Mouse (Mus musculus): ENCODE data around the gene Gramd1b.

The Gramd1b gene

DNA sequence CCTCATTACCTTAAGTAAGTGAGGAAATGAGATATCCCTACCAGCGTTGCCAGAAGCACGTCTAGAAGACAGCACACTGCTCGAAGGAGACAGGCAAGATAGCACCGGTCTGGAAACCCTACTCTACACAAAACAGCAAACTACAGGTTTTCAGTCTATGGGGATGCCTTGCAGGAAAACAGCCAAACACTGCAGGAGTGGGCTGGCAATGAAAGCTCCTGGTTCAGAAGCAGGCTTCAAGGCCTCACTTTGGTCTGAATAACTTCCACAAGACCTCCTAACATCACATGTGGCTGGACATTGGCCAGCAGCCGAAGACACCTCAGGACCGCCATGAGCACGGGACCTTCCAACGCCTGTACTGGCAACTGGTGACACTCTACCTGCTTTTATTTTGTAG lies 175.8 kb downstream of the Gramd1b start:
- no peak for DNase-seq

DNA sequence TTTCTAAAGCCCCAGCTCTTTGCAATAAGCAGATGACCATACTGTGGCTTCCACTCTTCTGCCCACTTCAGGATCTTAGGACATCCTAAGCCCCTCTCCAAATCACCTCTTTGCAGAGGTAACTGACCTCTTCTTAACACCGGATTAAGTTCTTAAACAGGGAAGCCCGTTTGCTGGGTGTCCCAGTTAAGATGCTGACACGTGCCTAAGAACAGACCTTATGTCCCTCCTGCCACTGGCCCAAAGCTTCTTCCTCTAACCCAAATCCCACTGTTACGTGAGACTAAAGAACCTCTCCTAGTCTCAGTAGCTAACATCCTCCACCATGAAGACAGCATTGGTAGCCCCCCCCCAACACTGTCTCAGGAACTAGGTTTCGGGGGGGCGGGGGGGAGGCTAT lies 177.6 kb downstream of the Gramd1b start:
- no peak for DNase-seq

DNA sequence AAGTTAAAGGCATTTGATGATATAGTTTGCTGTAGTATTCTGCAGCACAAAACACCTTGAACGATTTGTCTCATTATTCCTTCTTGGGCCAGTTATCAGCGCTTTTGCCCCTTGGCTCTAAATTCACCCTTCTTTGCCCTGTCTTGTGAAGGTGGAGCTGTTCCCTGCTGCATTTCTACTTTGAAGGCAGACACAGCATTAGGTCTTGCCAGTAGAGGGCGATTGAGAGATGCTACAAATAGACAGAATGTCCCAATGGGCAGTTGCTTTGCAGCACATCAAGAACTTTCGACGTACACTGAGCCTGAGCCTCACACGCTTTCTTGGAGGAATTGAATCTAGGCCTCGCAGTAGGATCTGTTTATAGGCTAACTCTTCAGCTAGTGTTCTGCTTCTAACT lies 180.5 kb downstream of the Gramd1b start:
- DNase-seq, result peak; percentile 85

DNA sequence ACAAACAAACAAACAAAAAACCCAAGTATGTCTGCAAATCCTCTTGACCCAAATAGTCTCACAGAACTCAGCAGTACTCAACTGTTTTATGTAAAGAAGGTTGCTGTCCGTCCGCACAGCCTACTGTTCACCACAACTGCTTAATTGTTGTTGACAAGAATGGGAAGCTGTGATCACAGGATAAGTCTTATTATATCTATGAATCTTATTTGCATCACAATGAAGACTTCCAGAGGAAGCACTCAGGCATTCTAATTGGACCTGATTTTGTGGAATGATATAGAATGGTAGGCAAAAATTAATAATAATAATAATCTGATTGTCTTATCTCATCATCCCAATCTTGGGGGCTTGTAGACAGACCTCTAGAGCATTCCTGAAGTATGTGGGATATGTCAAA lies 181.1 kb downstream of the Gramd1b start:
- DNase-seq, result no peak

DNA sequence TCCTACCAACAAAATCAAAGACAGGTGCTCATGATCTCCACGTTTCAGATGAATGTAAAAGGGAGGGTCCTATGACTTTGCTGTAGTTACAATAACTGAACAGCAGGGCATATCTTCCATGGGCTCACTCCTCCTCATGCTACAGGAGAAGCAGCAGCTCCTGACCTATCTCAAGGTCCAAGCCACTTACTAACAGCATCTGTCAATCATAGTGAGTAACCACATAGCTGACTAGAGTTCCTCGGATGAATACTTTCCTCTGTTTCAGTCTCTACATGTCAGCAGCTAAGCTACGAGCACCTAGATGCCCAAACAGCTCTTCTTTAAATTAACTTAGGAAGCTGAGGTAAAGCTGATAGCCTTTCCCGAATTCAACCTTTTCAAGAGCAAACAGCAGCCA lies 181.6 kb downstream of the Gramd1b start:
- no peak for DNase-seq

DNA sequence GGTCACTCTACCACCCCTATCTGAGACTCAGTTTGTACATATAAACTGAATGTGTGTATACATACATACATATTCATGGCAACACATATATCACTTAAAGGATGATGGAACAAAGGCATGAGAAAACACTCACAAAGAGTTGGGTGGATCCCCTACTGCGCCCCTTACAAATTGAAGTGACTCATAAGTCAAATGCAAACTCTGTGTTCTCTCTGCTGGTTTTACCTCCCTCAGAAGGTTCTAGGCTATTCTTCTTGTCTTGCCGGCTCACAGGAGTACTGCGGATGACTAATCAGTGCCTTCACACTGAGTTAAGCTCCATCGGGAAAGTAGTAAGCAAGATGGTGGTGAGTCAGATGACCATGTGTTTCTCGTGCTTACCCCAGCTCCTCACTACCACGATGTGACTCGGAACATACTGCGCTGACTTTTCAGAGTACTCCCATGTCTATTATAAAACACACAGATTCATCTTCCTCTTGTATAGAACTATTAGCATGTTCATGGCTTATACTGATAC lies 182.4 kb downstream of the Gramd1b start:
- no peak for DNase-seq

DNA sequence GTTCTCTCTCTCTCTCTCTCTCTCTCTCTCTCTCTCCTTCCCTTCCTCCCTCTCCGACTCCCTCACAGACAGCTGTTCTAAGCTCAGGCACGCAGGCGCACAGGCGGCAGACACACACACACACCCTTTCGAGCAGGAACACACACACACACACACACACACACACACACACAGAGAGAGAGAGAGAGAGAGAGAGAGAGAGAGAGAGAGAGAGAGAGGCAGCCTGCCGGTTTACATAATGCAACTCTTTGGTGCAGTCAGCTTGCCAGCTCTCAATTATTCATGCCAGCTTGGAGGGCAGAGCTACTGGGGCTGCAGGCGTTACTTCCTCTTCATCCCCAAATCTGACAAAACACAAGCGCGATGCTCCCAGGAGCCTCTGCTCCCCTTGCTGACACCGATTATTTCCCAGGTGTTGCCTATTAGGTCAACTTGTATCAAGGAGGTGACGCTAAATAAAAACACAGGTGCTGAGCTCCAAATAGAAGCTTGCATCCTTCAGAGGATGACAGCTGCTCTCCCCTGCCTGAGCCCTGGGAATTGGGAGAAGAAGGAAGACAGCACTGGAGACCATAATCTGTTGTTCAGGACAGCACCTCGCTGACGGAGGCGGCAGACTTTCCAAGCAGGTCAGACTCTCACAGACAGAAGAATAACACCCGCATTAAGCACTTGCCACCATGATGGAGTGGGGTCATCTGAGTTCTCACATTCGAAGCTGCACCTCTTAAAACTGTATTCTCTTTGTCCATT lies 184.8 kb downstream of the Gramd1b start:
- DNase-seq, result peak; percentile 37

DNA sequence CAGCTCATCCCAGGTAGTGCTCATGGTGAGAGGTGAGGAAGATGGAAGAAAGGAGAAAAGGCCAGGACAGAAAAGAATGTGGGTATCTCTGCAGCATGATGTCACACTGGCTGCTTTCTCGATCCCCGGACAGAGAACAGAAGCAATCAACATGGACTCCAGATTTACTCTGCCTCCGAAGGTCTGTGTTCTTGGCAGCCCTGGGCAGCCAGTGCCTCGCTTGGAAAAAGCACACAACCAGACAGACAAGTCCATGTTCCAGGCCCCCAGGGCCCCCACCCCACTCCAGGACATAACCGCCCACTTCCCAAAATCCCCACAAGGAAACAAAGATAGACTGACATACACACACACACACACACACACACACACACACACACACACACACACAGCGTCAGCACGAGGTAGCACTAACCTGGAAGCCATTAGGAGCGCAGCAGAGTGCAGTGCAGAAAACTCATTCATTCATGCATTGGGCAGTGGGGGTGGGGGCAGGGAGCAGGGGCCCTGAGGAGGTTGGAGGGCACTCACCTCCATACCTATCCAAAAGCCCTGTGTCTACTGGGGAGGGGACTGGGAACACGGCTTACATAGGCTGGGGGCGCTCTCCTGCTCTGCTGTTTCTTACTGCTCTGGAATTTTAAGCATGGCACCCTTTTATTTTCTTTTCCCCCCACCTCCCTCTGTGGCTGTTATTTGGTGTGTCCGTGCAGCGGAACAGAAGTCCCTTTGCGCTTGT lies 185.5 kb downstream of the Gramd1b start:
- DNase-seq, result no peak

DNA sequence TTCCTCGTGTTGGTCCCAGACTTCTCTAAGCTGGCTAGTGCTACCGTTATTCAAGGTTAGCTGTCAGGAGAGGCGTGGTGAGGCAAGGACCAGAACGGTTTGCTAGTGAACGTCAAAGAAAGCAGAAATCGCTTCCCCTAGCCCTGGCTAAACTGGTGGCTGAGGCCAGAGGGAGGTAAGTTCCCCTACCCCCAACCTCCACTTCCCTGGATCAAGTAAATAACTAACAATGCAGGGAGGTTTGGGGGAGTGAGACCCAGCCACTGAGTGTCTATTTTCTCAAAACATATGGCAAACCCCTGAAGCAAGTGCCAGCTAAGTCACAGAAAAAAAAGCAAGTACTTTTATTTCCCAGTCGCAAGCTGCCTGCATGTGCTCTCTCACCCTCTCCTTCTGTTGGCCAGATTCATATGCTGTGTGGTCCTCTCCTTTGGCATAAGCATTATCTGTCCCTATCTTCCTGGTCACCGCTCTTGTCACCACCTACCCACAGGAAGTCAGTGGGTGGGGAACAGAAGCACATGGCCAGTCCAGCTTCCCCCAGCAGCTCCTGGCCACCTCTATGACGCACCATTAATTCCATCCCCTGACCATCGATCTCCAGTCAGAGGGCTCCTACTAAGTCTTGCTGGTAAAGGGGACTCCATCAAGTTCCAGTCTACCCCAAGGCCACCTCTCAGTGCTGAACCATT lies 186.2 kb downstream of the Gramd1b start:
- DNase-seq, result peak; percentile 44

DNA sequence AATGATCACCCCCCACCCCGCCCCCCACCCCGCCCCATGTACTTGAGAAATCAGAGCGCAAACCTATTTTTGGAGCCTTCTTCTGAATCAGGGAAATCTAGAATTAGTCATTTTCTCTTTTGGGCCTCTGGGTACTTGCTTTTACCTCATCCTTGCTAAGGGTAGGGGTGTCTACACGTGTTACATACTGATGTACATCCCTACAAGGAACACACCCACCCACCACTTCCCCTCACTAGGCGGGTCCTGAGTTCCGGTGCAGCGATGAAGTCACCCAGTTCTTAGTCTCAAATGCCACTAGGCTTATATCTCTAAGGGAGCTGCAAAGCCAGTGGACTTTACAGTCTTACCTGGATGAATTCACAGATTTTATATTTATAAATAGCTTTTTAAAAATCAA lies 187.4 kb downstream of the Gramd1b start:
- peak; percentile 32 for DNase-seq

DNA sequence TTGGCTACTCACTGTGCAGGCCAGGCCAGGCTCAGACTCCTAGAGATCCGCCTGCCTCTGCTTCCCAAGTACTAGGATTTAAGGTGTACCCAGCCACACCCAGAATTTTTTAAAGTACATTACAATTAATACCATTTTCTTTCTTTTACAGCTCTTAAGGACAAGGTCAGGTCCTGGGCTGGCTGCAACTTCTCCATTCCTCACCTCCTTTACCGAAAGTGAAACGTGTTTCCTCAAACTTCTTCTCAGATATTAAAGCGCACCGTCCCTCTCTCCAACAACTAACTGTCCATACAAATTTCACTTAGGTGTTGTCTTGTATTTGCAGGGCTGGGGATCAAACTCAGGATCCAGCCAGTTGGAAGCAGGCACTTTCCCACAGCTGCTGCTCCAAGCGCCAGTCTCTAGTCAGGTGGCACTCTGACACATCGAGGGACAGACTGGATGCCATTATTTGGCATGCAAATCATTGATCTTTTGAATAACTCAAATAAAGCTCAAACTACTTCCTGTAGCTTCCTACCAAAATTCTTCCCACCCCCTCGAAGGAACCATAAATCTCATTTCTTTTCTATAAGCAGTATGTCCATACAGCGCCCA lies 188.0 kb downstream of the Gramd1b start:
- DNase-seq, result no peak

DNA sequence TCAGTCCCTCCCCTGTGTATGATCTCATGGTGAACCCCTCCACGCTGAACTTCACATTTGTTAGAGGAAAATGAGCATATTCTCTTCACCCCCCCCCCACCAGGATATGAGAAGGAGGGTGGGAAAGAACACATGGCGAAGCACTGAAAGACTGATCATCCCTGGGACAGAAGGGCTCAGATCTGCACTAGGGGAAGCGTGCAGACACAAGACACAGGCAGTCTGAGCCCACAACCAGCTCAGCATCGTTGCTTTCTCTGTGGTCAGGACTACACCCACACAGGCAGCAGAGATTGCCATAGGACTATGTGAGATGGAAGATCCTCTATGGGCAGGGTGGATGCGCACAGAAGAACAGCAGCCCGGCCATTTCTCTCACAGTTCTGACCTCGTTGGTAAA lies 189.1 kb downstream of the Gramd1b start:
- DNase-seq, result no peak

DNA sequence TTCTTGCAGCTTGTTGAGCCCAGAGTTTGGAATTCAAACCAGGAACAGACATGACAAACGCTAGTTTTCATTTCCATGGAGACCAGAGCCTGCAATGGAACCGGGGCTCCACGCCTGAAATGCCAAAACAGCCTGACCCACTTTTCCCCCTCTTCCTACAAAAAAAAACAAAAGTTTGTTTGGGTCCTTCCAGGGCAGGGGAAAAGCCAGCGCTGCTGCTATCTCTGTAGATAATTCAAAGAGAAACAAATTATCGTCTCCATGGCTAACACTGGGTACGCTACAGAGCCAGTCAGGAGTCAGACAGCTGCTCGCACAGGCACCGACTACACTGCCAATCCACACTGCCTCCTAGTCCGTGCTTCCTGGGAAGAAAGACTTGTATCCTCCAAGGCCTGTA lies 191.6 kb downstream of the Gramd1b start:
- no peak for DNase-seq

DNA sequence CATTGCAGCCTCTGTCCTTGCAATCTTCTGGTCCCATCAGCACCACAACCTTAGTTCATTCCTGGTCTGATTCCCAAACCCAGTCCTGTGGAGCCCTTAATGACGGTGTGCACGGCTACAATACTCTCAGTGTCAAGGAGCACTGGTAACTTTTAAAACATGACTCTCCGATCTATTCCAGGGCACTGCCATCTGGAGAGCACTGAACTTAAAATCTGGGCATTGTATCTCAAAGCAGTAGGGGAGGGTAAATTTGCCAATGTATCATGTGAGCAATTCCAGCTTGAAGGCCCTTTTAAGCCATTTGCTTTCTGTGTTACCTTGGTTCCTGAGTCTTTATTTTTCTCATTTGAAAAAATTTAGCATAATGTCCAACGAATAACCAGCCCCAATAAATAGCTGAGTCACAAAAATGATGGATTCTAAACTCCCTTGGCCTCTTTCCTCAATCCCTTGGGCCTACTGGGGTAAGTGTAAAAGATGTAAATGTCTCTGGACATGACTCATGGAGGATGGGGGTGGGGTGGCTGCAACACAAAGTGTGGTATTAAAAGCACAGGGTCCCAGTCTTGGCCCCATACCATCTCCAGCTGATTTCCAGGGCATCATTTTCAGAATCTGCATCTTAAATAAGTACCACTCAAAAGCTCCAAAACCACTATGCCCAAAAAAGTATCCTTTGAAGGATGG lies 193.9 kb downstream of the Gramd1b start:
- no peak for DNase-seq

DNA sequence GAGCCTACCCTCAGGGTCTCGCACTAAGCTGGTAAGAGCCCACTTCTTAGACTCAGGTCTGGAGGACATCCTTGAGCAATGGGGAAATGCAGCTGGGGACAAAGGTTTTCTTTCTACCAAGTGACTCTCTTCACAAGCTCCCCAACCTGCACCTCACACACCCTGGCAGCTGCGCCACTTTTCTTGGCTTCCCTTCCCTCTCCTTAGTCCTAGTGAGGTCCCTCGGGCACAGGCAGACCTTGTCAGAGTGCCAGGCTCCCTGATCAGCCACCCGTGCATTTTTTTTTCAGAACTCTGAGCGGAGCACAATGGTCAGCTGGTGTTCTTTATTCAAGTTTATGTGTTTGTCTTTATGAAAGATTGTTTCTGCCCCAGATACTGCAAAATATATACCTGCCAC lies 194.5 kb downstream of the Gramd1b start:
- DNase-seq, result peak; percentile 32

DNA sequence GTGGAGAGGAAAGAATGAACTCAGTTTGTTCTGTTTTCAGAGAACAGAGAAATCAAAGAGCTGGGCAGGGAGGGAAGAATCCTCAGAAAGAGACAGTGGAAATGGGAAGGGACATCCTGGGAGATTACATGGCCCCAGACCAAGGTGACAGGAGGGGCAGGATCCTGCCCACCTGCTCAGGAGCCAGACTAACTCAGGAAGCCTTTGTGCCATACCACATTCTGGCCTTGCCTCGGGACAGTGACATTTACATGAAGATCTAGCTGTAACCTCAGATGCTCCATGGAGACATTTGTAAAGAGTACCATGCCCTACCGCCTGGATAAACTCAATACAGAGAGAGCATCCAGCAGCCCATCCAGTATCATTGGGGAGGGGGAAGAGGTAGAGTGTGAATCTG lies 196.6 kb downstream of the Gramd1b start:
- no peak for DNase-seq

DNA sequence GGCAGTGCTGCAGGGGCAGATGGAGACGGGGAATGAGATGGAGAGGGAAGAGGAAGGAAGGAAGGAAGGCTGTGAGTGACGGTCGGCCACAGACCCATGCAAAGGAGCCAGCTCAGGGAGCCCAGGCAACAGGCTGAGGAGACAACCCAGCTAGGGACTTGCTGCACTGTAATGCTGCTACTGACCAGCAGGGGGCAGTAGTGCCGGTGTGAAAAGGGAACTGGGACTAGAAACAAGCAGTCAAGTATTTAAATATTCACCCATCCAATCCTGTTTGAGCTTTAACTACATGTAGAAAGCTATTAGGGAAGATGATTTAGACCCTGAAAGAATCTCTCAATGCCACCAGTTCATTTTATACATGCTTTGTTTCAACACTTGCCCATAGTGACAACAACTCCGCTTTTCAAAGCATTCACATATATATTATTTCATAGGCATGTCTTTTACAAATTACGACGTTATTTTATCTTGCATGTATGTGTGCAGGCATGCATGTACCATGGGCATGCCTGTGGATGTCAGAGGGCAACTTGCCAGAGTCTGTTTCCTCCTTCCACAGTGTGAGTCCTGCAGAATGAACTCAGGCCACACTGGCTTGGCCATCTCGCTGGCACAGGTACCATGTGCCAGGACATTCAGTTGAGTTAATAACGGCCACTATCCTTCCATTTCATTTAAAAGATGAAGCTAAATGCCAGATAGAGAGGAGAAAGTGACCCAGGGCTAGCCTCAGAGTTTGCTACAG lies 197.4 kb downstream of the Gramd1b start:
- peak; percentile 70 for DNase-seq

DNA sequence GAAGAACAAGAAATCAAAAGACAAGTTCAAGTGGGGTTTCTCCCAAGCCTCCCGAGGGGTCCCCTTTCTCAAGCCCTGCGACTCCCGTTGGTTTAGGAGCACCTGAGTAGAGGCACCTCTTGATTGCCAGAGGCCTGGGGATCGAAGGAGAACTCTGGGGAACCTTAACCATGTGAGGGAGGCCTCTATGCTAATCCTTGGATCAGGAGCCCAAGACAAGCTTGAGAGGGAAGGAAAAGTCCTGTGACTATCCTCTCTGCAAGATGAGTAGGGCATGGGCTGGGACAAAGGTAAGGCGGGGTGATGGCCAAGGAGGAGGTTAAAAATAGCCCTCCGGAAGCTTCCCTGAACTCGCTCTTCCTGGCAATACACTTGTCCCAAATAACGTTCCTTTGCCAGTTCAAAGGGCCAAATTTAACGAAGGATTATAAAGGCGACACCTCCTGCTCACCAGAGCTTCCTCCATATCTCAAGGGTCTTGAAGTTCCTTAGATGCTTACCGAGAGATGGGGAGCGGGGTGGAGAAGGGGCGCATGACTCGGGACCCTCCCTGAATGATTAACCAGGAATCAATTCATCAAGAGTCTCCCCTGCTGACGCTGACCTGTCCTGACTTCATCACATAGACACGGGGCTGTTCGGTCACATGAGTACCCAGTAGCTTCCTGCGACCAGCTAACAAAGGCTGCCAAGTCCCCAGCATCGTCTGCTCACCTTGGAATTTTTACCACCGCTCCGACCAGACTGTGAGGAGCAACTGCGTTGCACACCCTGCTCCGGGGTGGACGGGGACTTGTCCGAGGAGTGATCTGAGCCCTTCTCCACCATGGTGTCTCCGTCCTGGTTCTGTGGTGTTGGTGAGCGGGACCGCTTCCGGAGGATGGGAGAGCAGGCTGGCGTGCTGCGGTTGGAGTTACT lies 198.2 kb downstream of the Gramd1b start:
- DNase-seq, result no peak

DNA sequence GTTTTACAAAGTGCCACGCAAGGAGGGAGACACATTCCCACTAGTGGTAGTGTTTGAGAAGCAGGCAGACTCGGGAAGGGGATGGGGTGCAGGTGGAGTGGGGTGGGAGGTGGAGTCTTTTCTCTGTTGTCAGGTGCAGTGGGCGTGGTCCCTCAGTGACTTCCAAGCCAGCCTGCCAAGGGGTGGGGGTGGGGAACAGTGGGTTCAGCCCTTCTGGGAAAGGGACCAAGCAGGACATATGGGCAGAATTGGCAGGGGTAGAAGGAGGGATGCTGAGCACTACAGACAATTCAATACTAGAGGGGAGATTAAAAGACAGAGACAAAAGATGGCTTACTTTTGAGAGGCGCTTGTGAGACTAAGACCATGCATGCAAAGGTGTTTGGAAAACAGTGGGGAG lies 198.9 kb downstream of the Gramd1b start:
- no peak for DNase-seq

DNA sequence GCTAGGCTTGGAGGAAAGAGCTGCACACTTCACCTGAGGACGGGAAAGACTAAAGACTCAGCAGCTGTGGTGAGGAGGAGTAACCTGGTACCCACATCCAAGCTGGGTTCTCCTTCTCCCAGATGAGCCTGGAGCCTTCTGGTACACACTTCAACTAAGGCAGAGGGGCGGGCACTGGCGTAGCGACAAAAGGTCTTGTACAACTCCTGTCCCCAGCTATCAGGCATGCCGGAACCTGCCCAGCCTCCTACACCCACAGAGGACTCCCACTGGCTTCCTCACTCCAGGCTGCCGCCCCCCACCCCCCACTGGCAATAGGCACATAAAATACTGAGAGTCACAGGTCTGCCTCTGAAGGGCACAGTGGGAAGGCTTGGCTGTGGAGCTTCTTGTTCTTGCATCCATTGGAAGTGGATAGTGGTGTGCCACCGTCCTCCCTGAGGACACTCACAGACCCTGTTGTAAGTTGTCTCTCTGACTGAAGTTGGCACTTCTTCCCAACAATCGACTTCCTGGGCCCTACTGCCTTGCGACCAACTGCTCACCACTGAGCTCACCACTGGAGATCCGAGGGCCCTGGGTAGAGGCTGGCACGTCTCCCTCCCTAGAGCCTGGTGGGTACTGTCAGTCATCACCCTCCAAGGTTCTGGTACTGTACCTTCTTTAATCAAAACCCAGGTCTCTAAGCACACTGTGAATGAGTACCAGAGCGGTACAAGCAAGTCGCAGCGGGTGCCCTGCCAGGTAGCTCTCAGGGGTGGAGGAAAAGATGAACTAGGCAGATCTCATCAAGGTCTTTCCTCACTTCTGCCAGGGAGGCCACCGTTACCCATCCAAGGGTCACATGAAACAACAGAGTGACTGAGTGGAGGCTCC lies 199.5 kb downstream of the Gramd1b start:
- no peak for DNase-seq

Data from lung, postnatal 36 days (tissue).